Mouse (Mus musculus) spleen, postnatal 10 days (tissue): ENCODE data around the gene Ovca2.
"Not testable (repeated sequence)": the region's sequence is repeated elsewhere in the genome, so short reads cannot be mapped to it uniquely, and the experiment has no call there.

ENCODE experiments used
- DNase-seq, 2 experiments: peaks; one replicate each; pipeline ENCODE4 v3.0.0; 2021 to 2022; ENCODE audit warnings: low spot score in 2 of 2

Gene Ovca2

DNA sequence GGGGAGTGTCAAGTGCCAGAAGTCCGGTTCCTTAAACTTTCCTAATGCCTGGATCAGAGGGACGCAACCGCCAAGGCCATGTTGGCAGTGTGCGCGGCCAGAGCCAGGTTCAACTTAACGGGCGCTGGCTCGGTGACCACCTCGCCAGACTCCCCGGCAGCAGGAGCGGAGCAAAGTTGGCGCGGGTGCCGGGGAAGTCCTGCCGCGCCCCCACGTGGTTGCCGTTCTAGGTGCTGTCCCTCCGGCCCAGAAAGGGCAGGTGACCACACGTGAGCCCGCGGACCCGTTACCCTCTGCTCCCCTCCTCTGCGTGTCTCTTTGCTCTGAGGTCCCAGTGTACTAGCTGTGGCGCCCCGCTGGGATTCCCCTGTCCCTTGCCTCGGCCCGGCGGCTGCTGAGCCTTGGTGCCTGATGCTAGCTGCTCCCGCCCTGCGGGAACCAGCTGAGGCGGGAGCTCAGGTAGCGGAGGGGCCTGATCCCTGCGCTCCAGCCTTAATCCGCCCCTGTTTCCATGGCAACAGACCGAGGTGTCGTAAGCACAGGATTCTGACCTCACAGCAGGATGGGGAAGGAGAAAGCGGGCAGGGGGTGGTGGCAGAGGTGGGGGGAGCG is 16.3 kb upstream of the Ovca2 start:
- DNase-seq = peak; percentile 32 to 56

DNA sequence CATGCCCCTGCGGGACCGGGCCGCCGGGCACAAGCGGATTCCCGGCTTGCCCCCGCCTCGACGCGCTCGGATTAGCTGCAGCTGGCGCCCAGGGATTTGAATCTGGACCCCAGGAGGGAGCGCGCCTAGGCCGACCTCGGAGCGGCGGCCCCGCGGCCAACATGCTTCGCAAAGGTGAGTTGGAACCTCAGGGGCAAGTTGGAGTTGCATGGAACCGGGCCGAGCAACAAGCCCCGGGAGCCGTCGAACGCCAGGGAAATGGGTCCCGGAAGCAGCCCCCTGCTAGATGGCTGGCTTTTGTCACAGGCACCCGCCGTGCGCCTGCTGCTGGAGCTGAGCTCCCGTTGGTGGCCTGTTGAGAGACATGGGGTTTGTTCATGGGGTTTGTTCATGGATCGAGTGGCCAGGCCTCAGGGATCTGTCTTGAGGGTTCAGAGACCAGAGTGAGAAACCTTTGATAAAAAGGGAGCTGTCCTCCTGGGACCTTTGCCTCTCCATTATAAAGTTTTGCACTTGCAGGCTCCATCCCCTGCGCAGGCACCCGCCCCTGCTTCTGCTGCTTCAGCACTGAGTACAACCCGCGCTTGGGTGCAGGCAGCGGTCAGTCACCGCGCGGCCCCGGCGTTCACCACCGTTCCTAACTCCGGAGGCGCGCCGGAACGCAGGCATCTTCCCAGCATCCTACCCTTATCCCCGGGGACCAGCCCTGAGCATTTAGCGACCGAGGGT is 15.7 kb upstream of the Ovca2 start:
- DNase-seq = peak in 1 of 2 experiments; percentile 27

- peak; percentile 38 to 58 for DNase-seq
Observed at GRCm38 (mm10) chr11:75193256-75194071, 14.8 kb upstream of the Ovca2 start, which contains the start of gene Rtn4rl1. Gene Rtn4rl1, plus strand, starts transcription at chr11:75193783.

DNA sequence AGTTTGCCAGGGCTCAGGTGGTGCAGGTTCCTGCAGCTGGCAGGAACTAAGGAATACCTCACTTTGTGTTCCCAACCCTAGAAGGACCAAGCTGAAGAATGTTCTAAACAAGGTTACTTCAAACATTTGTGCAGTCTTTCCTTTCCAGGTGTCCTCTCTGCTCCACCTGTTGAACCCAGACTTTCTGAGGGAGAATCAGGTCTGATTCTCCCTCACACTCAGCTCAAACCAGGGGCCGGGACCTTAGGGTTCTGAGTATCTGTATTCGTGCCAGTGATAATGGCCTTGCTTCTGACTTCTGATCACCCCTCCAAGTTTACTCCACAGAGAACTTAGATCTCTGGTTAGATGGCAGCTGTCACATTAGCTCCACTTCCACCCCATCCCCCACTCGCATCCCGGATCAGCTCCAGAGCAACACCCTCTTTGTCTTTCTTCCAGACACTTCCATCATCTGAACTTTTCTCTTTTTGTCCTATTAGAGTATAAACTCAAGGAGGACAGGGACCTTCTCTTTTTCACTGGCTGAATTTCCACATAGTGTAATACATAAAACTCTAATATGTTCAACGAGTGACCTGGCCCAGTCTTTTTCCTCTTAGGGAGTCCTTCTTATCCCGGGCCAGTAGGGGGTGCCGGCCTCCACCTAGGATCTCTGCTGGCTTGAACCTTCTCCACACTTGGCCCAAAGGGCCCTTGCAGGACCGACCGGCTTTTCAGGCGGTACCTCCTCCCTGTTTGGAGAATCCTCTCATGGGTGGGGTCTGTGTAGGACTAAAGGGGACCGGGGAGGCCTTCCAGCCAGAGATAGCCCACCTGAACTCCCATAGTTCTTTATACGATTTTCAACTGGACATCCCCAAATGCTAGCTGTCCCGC is 13.9 kb upstream of the Ovca2 start:
- DNase-seq = peak; percentile 41 to 80

DNA sequence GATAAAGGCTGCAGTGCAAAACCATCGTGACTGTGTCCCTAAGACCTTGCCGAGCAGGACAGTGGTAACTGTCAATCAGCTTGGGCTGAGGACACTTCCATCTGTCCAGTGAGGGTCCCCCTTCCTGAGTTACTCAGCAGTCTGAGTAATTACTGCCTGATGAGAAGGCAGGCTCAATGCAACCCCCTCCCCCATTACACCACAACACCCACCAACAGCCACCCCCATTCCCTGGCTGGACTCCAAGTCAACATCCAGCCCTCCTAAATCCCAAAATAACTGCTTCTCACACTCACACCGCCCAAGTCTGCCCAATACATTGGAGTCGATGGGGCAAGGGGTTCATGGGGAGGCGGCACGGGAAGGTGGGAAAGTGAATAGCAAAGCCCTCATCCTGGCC is 13.2 kb upstream of the Ovca2 start:
- DNase-seq = no peak

GRCm38 (mm10) chr11:75190905-75191441 is 12.3 kb upstream of the Ovca2 start, which contains the start of gene Dph1:
Gene Dph1, minus strand, starts transcription at chr11:75191241.
- DNase-seq = no peak

DNA sequence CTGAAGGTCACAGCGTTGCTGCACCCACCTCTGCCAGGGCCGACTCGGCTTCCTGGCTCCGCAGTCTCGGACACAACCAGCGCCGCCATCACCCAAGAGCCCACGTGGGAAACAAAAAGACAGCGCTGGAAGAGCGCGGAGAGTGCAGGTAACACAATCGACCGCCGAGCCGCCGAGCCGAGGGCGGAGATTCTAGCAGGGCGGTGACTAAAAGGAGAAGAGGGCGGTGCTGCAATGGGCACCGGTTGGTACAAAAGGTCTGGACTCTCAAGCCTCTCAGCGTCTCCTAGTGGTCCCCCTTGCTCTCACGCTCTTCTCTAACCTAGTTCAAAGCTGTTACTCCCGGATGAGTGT is 11.7 kb upstream of the Ovca2 start:
- peak; percentile 63 to 90 for DNase-seq

- no peak for DNase-seq
Observed at GRCm38 (mm10) chr11:75189713-75190370, 11.2 kb upstream of the Ovca2 start.

- no peak for DNase-seq
Observed at GRCm38 (mm10) chr11:75184986-75185385, 6.4 kb upstream of the Ovca2 start.

DNA sequence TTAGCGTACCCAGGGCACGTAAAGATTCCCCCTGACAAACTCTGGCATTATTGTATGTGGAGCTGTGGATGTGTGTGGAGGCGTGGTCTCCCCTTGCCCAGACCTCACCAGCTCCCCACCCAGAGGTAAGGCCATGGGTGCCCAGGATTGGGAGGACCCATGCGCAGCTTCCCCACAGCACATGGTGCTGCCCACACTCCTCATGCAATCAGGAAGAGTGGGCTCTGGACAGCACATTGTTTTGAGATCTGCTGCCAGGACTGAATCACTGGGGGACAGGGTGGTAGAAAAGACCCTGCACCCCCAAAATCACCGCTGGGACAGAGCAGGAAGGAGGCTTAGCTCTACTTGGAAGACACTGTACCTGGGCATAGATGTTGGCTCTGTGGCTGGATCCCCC is 5.9 kb upstream of the Ovca2 start:
- DNase-seq = no peak

- DNase-seq = no peak
Observed at GRCm38 (mm10) chr11:75183917-75184570, 5.4 kb upstream of the Ovca2 start.

DNA sequence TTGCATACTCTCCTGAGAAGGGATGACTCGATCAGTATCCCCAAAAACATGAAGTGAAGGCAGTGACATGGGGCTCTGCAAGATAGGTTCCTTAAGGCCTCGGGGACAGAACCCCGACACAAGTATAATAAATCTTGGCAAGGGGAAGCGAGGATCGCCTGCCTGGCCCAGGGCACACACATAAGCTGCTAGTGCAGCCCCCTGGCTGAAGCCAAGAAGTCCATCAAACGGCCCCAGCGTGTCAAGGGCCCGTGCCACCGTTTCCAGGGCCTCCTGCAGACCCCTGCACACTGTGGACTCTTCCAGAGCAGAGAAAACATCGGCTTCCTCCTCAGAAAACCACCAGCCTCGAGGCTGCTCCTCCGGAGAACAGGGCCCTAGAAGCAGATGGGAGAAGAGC is 624 bp downstream of the Ovca2 start:
- DNase-seq = no peak

DNA sequence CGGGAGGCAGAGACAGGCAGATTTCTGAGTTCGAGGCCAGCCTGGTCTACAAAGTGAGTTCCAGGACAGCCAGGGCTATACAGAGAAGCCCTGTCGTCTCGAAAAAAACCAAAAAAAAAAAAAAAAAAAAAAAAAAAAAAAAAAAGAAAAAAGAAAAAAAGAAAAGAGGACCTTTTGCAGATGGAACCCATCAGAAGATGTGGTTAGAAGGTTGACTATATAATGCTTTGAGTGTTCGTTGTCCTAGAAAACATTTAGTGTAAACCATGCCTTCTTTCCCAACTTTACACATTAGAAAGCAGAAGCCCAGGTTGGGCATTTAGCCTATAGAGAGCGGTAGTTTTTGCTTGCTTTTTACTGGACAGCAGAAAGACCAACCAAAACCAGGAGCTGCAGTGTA is 4.1 kb downstream of the Ovca2 start:
- not testable (repeated sequence) for DNase-seq

DNA sequence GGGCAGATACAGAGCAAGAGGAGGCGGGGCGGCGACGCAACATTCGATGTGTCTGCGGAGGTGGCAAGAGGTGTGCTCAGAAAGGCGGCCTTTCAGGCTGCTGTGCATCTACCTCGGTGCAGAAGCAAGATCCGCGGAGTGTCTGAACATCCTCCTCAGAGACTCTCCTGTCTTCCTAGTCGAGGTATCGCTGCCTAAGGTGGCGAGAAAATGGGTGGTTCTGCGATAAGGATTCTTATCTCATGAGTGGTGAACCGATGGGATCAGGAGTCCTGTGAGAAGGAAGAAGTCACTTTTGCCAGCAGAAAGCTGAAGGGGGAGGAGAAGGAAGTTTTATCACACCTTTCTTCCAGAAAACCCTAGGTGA is 4.9 kb downstream of the Ovca2 start:
- DNase-seq = no peak

- DNase-seq = peak; percentile 69 to 86
Observed at GRCm38 (mm10) chr11:75173095-75173798, 5.4 kb downstream of the Ovca2 start.

DNA sequence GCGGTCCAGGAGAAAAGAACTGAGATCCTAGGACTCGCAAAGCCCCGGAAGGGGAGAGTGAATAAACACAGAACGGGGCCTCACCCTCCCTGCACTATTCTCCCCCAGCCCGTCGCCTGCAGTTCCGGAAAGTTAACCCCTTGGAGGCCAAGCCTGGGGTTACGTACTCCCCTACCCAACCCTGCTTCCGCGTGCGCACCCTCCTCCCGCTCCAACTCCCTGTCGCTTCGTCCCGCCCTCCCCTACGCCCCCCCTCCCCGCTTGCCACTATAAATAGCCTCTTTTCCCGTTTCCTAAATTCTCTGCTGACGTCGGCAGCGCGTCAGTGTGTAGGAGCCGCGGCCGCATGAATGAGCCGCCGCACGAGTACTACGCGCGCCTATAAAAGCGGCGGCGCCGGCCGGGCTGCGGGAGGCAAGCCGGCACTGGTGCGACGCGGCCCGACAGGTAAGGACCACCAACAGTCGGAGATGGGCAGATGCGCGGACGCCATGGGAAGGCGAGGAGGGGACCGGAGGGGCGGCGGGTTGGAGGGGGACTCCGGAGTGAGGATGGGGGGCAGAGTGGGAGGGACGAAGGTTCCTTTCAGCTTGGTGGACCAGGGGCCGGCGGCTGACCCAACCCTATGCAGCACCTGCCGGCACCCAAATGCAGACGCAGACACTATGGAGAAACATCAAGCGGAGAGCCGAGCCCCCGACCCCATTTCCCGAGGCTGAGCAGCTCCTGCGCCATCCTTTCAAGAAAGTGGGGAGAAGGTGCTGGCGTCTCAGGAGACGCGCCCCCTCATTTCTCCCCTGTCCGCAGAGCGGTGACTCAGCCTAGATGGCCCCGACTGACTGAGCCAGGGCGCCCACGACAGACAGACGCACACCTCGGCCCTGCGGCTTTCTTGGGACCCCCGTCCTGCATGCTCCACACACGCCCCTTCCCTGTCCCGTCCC is 6.2 kb downstream of the Ovca2 start:
- DNase-seq = no peak

GRCm38 (mm10) chr11:75171186-75171865 is 7.3 kb downstream of the Ovca2 start:
- DNase-seq = no peak
